In the genomic region with DNA sequence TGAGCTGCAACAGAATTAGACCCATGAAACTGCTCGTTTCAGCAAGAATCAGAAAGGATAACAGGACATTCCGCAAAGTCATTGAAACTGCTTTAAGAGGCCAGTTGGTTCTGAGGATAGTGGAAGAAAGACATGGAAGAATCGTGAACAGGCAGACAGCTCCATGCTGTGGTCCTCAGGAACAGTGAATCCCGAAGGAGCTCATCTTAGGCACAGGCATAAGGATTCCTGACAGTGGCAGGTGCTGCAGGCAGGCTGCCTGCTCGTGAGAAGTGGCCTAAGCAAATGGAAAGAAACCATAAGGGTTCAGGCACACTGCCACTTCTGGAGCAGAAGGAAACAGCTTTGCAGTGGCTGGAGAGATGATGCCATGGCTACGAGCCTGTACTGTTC, we compare ENCODE assay signal across 15 mouse cellular contexts.
"Had no signal": no experiment of that assay in that cellular context is flagged by ENCODE, and none has a peak within 500 bp of the region (broad histone marks: within the 10 kb centered on the region; RNA-seq: fewer than 3 reads in every experiment).

No protein-coding gene starts in this region.

- H3K27me3 ChIP-seq: liver, embryonic 15.5 days; neural tube, embryonic 15.5 days had no signal

- H3K9me3 ChIP-seq: limb, embryonic 10.5 days; liver, embryonic 15.5 days; neural tube, embryonic 15.5 days had no signal

- ATAC-seq: hindbrain, embryonic 16.5 days; inflammation-experienced regulatory T-cells, adult 6 months had no signal

- H3K9ac ChIP-seq: liver, embryonic 15.5 days; lung, embryonic 14.5 days; neural tube, embryonic 15.5 days had no signal

- H3K27ac ChIP-seq: limb, embryonic 10.5 days; liver, embryonic 15.5 days; midbrain, embryonic 10.5 days; neural tube, embryonic 15.5 days had no signal

- H3K4me3 ChIP-seq: limb, embryonic 10.5 days; liver, embryonic 15.5 days; midbrain, embryonic 10.5 days; myocyte; neural tube, embryonic 15.5 days had no signal

- DNase-seq: kidney, adult 18-20 months; lung, embryonic 14.5 days; lung, postnatal 10 days; lung, postnatal 4 days; midbrain, embryonic 14.5 days; thymus, adult 2 months; thymus, postnatal 25 days had no signal

- H3K4me2 ChIP-seq: liver, embryonic 11.5 days; liver, embryonic 15.5 days; lung, embryonic 14.5 days; neural tube, embryonic 15.5 days had no signal
